In the genomic region with DNA sequence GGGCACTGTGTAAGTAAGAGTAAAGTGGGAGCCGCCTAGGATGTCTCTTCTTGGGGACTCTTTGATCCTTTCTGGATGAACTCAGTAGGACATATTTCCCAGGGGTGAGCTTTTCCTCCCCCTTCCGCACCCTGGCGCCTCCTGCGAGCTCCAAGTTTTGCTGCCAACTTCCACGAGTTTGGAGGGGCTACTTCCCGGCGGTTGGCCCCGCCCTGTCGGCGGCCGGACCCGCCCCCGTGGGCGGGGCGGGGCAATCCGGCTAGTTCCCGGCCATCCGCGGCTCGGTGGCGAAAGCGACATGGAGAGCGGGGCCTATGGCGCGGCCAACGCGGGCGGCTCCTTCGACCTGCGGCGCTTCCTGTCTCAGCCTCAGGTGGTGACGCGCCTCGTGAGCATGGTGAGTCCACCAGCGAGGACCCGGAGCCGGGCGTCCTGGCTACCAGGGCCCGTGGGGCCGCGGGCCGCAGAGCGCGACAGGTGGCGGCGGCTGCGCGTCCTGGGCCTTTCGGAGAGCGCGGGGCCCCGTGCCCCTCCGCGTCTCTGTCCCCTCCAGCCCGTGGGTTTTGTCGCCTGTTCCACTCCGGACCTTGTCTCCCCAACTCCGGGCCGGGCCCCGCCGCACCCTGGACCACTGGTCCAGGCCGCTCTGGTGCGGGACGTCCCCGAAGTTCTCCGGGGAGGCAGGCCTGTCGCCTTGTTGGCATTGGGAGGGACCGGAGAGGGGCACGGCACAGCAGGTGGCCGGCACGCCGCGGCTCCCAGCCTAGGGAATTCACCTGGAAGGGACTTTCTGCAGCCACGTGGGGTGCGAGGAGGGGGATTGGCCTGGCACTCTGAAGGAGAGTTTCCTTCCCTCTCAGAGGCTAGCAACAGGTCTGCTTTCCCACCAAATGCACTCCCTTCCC, we compare ENCODE assay signal across 9 mouse cellular contexts. TPM values are rescaled to one million over a fixed set of nuclear protein-coding genes. Genes with fewer than 3 reads are reported as not detected.
DNase-seq lines count a peak whose midpoint lies in the region; ATAC-seq and TF ChIP-seq lines count a peak whose summit lies in the region.
"Had no signal": no experiment of that assay in that cellular context is flagged by ENCODE, and none has a peak within 500 bp of the region (broad histone marks: within the 10 kb centered on the region; RNA-seq: fewer than 3 reads in every experiment).

TSS of gene Gm20708 (plus strand) at position 262 of the 905 bp plus-strand sequence.
TSS of gene Syngr2 (plus strand) at position 262 of the 905 bp plus-strand sequence.

- H3K4me3 ChIP-seq in small intestine, adult 2 months (ENCODE audit: low read depth, low read length), result peak within 1 kb of the TSS; percentile 92

- TF ChIP-seq CTCF in small intestine, adult 2 months (IDR thresholded peaks at IDR 0.05; ENCODE audit: extremely low read depth, insufficient read length, insufficient replicate concordance, low read depth, low read length), result no peak

- H3K27me3 ChIP-seq in small intestine, adult 2 months (ENCODE audit: control insufficient read depth, insufficient read depth, low read length), result no peaks in the 10 kb centered on the region

- peaks cover 17% of the 10 kb centered on the region for H3K36me3 ChIP-seq in small intestine, adult 2 months (ENCODE audit: control insufficient read depth, insufficient read depth, low read length)

- peak within 1 kb of the TSS; percentile 88 for H3K27ac ChIP-seq in small intestine, adult 2 months (ENCODE audit: insufficient read depth, low read depth, low read length)

- peak; percentile 61; the same call in 1 of the 2 replicates for TF ChIP-seq POLR2A in small intestine, adult 2 months (IDR thresholded peaks at IDR 0.05; ENCODE audit: low read depth, low read length)

- WGBS in small intestine, adult 2 months, result under 1% methylated on average over 75 of the region's 75 CpGs

- H3K4me1 ChIP-seq in small intestine, adult 2 months (ENCODE audit: control insufficient read depth, insufficient read depth, insufficient read length, low read length), result peaks cover 19% of the 10 kb centered on the region

- ATAC-seq in erythroid progenitor cell, adult 5-6 weeks (replicated peaks; ENCODE audit: low FRiP score, poor library complexity, severe bottlenecking), result peak; percentile 62
- peak; percentile 58 for ATAC-seq in megakaryocyte, adult 5-6 weeks (ENCODE audit: poor library complexity, severe bottlenecking)

- intact Hi-C loops in heart, postnatal 14 days (cut with DNase I), result loop anchor here (5.0 kb wide), 1 partner anchor 152 kb away; no protein-coding TSS in a partner anchor

- DNase-seq in CD8-positive naive resting alpha-beta T cell, adult 2 months (ENCODE audit: low read depth in 2 of 2, low spot score in 2 of 2), result peak; percentile 32 to 44
- DNase-seq in adrenal gland, adult (ENCODE audit: inconsistent age in 2 of 2, low spot score in 1 of 2), result peak; percentile 81 to 91
- DNase-seq in heart, postnatal 14 days, result peak; percentile 81 to 86
- peak; percentile 80 to 90 for DNase-seq in kidney, postnatal 36 days
- no peak for DNase-seq in frontal cortex, postnatal 36 days (ENCODE audit: low spot score in 2 of 2)

RNA-seq across cellular contexts. Expression of gene Gm20708, which starts in this region (rescaled TPM):
- 72.1 and 80.7 TPM in 2 replicates for total RNA-seq in erythroid progenitor cell, adult 5-6 weeks (2015; ENCODE audit: low replicate concordance)
- 3.4 and 18.5 TPM in 2 replicates for total RNA-seq in erythroid progenitor cell, adult 5-6 weeks (2017; ENCODE audit: low replicate concordance)
- total RNA-seq in heart, postnatal 14 days (2021), result 1 to 10 TPM in 1 of 2 experiments, under 1 TPM in 1; 0.98 to 2.3 TPM
- 1.1 and 2.2 TPM in 2 replicates for total RNA-seq in megakaryocyte, adult 5-6 weeks (2015)
- 1.1 TPM in 1 of 2 replicates, not detected in the other for total RNA-seq in megakaryocyte, adult 5-6 weeks (2017)
- polyA plus RNA-seq in small intestine, adult 2 months (2012; rRNA removed), result 0.06 TPM in 1 of 2 replicates, not detected in the other
- polyA plus RNA-seq: large intestine, adult 2 months had no signal

RNA-seq across cellular contexts. Expression of gene Syngr2, which starts in this region (rescaled TPM):
- total RNA-seq in erythroid progenitor cell, adult 5-6 weeks (2015; ENCODE audit: low replicate concordance), result 65.4 and 86.5 TPM in 2 replicates
- total RNA-seq in erythroid progenitor cell, adult 5-6 weeks (2017; ENCODE audit: low replicate concordance), result 35.0 and 41.8 TPM in 2 replicates
- total RNA-seq in heart, postnatal 14 days (2021), result 100 to 1,000 TPM; 108 to 109 TPM
- 225 and 241 TPM in 2 replicates for total RNA-seq in megakaryocyte, adult 5-6 weeks (2015)
- 163 and 176 TPM in 2 replicates for total RNA-seq in megakaryocyte, adult 5-6 weeks (2017)
- polyA plus RNA-seq in small intestine, adult 2 months (2012; rRNA removed), result 183 and 229 TPM in 2 replicates

Comparison
In these comparisons a context has a peak if more than half of its experiments do, and no peak if none do; other contexts are left out.
1. DNase-seq: peak in CD8-positive naive resting alpha-beta T cell, adult 2 months (2 of 2), adrenal gland, adult (2 of 2), heart, postnatal 14 days (2 of 2) and kidney, postnatal 36 days (2 of 2); none in frontal cortex, postnatal 36 days (0 of 2).